Mouse (Mus musculus): ENCODE data around the gene Mettl18. TPM values are rescaled to one million over a fixed set of nuclear protein-coding genes. Genes with fewer than 3 reads are reported as not detected.
A peak's percentile ranks its signal among the peaks of the same experiment; 100 is the strongest.

Gene Mettl18
- total and polyA plus RNA-seq, 2 experiments from 2014 or later, result 4.9 to 6.8 TPM

GRCm38 (mm10) chr1:163976515-163976914 lies 18.2 kb upstream of the Mettl18 start:
- Histone ChIP-seq H3K4me2 (ENCODE audit: low read depth) (no peak overlapping the region), H3K9me3 (ENCODE audit: low read length) (no peaks in the 10 kb centered on the region), H3K36me3 (ENCODE audit: insufficient read depth) (0 out of 2 replicates have a peak, but pooled peaks cover 3% of the 10 kb centered on the region), H3K9ac (no peak overlapping the region), H3K4me1 (ENCODE audit: insufficient read depth) (no peaks in the 10 kb centered on the region), H3K4me3 (ENCODE audit: low read depth, low read length) (no peak overlapping the region), H3K27ac (ENCODE audit: low read depth, low read length) (no peak overlapping the region), H3K27me3 (ENCODE audit: insufficient read depth, low read length) (no peaks in the 10 kb centered on the region)
- TF ChIP-seq CTCF (IDR thresholded peaks at IDR 0.05; ENCODE audit: low read depth), result no peak
- 80% methylated on average over 1 of the region's 1 CpGs for WGBS
- ATAC-seq, result no peak
- DNase-seq, result no peak

- Histone ChIP-seq H3K27ac (ENCODE audit: low read depth, low read length) (no peak overlapping the region), H3K27me3 (ENCODE audit: insufficient read depth, low read length) (no peaks in the 10 kb centered on the region), H3K4me3 (ENCODE audit: low read depth, low read length) (no peak overlapping the region), H3K4me1 (ENCODE audit: insufficient read depth) (no peaks in the 10 kb centered on the region; the same call in 1 of the 2 replicates), H3K36me3 (ENCODE audit: insufficient read depth) (no peaks in the 10 kb centered on the region), H3K9ac (no peak overlapping the region), H3K4me2 (ENCODE audit: low read depth) (no peak overlapping the region), H3K9me3 (ENCODE audit: low read length) (no peaks in the 10 kb centered on the region)
- DNase-seq (no peak), ATAC-seq (no peak)
- no peak for TF ChIP-seq CTCF (IDR thresholded peaks at IDR 0.05; ENCODE audit: low read depth)
- 83% methylated on average over 4 of the region's 4 CpGs for WGBS
These were observed 2.3 kb upstream of the Mettl18 start for GRCm38 (mm10) chr1:163992371-163992770.

- H3K4me1 ChIP-seq (ENCODE audit: insufficient read depth), result no peaks in the 10 kb centered on the region; the same call in 1 of the 2 replicates
- no peak for DNase-seq
- H3K36me3 ChIP-seq (ENCODE audit: insufficient read depth), result no peaks in the 10 kb centered on the region
- peak overlapping the region; percentile 87 for H3K4me3 ChIP-seq (ENCODE audit: low read depth, low read length)
- no peak for TF ChIP-seq CTCF (IDR thresholded peaks at IDR 0.05; ENCODE audit: low read depth)
- peak overlapping the region; percentile 69 for H3K4me2 ChIP-seq (ENCODE audit: low read depth)
- H3K27me3 ChIP-seq (ENCODE audit: insufficient read depth, low read length), result no peaks in the 10 kb centered on the region
- H3K27ac ChIP-seq (ENCODE audit: low read depth, low read length), result no peak overlapping the region
- H3K9ac ChIP-seq, result peak overlapping the region; percentile 65
- WGBS, result 3% methylated on average over 38 of the region's 38 CpGs
- H3K9me3 ChIP-seq (ENCODE audit: low read length), result no peaks in the 10 kb centered on the region
- peak; percentile 66; the same call in 1 of the 2 replicates for ATAC-seq
These were observed 442 bp upstream of the Mettl18 start for GRCm38 (mm10) chr1:163994173-163994720.

- Histone ChIP-seq H3K4me1 (ENCODE audit: insufficient read depth) (no peaks in the 10 kb centered on the region; the same call in 1 of the 2 replicates), H3K36me3 (ENCODE audit: insufficient read depth) (no peaks in the 10 kb centered on the region), H3K27me3 (ENCODE audit: insufficient read depth, low read length) (no peaks in the 10 kb centered on the region), H3K9me3 (ENCODE audit: low read length) (no peaks in the 10 kb centered on the region), H3K9ac (peak overlapping the region; percentile 65), H3K27ac (ENCODE audit: low read depth, low read length) (no peak overlapping the region; the same call in 1 of the 2 replicates), H3K4me2 (ENCODE audit: low read depth) (peak overlapping the region; percentile 69), H3K4me3 (ENCODE audit: low read depth, low read length) (peak overlapping the region; percentile 87)
- 90% methylated on average over 1 of the region's 2 CpGs for WGBS
- no peak for ATAC-seq
- TF ChIP-seq CTCF (IDR thresholded peaks at IDR 0.05; ENCODE audit: low read depth), result no peak
- no peak for DNase-seq
These were observed 872 bp downstream of the Mettl18 start for GRCm38 (mm10) chr1:163995609-163995913.

- ATAC-seq (no peak), DNase-seq (no peak)
- H3K9me3 ChIP-seq (ENCODE audit: low read length), result no peaks in the 10 kb centered on the region
- no peak for TF ChIP-seq CTCF (IDR thresholded peaks at IDR 0.05; ENCODE audit: low read depth)
- H3K36me3 ChIP-seq (ENCODE audit: insufficient read depth), result no peaks in the 10 kb centered on the region
- no peaks in the 10 kb centered on the region for H3K27me3 ChIP-seq (ENCODE audit: insufficient read depth, low read length)
- H3K4me3 ChIP-seq (ENCODE audit: low read depth, low read length), result no peak overlapping the region
- no peak overlapping the region for H3K4me2 ChIP-seq (ENCODE audit: low read depth)
- 61% methylated on average over 6 of the region's 6 CpGs for WGBS
- no peaks in the 10 kb centered on the region for H3K4me1 ChIP-seq (ENCODE audit: insufficient read depth)
- no peak overlapping the region for H3K9ac ChIP-seq
- no peak overlapping the region for H3K27ac ChIP-seq (ENCODE audit: low read depth, low read length)
These were observed 7.3 kb downstream of the Mettl18 start for GRCm38 (mm10) chr1:164001831-164002452.

GRCm38 (mm10) chr1:164004311-164004710 lies 9.6 kb downstream of the Mettl18 start:
- no peaks in the 10 kb centered on the region for H3K27me3 ChIP-seq (ENCODE audit: insufficient read depth, low read length)
- no peak for ATAC-seq
- H3K27ac ChIP-seq (ENCODE audit: low read depth, low read length), result no peak overlapping the region
- no peak for TF ChIP-seq CTCF (IDR thresholded peaks at IDR 0.05; ENCODE audit: low read depth)
- no peaks in the 10 kb centered on the region for H3K36me3 ChIP-seq (ENCODE audit: insufficient read depth)
- no peaks in the 10 kb centered on the region for H3K9me3 ChIP-seq (ENCODE audit: low read length)
- H3K4me2 ChIP-seq (ENCODE audit: low read depth), result no peak overlapping the region
- no peak overlapping the region for H3K4me3 ChIP-seq (ENCODE audit: low read depth, low read length)
- no peaks in the 10 kb centered on the region for H3K4me1 ChIP-seq (ENCODE audit: insufficient read depth)
- WGBS, result 78% methylated on average over 3 of the region's 3 CpGs
- no peak for DNase-seq
- H3K9ac ChIP-seq, result no peak overlapping the region

GRCm38 (mm10) chr1:164009235-164009634 lies 14.5 kb downstream of the Mettl18 start:
- H3K27me3 ChIP-seq (ENCODE audit: insufficient read depth, low read length), result no peaks in the 10 kb centered on the region
- ATAC-seq, result no peak
- H3K4me2 ChIP-seq (ENCODE audit: low read depth), result no peak overlapping the region
- H3K9ac ChIP-seq, result no peak overlapping the region
- 55% methylated on average over 2 of the region's 2 CpGs for WGBS
- no peaks in the 10 kb centered on the region for H3K9me3 ChIP-seq (ENCODE audit: low read length)
- no peaks in the 10 kb centered on the region for H3K4me1 ChIP-seq (ENCODE audit: insufficient read depth)
- no peaks in the 10 kb centered on the region for H3K36me3 ChIP-seq (ENCODE audit: insufficient read depth)
- H3K4me3 ChIP-seq (ENCODE audit: low read depth, low read length), result no peak overlapping the region
- peak; percentile 64 for TF ChIP-seq CTCF (IDR thresholded peaks at IDR 0.05; ENCODE audit: low read depth)
- DNase-seq, result peak; percentile 32
- no peak overlapping the region for H3K27ac ChIP-seq (ENCODE audit: low read depth, low read length)
